Mouse (Mus musculus): ENCODE data around the gene Fam19a1.

GRCm38 (mm10) chr6:96550431-96550830, 437.5 kb downstream of the Fam19a1 start:
- TF ChIP-seq CTCF (IDR thresholded peaks at IDR 0.05; ENCODE audit: low read depth, low read length) = no peak
- TF ChIP-seq POLR2A (IDR thresholded peaks at IDR 0.05; ENCODE audit: borderline replicate concordance, low read depth, low read length) = no peak

All from bone marrow macrophage, adult 2 months (primary cell).